In the genomic region with DNA sequence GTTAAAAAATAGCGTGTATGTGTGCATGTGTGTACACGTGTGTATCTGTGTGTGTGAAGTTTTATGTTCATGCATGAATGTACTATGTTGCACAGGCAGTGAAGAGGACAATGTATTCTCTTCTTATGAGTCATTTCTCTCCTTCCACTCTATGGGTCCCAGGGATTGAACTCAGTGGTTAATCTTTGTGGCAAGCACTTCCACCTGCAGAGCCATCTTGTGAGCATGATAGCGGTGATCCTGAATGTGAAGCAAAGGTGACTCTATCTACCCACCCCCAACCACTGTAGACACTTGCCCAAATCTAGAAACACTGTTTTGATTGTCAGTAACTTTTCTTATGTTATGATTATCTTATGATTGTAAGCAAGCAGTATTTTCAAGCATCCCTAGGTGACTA, we compare ENCODE assay signal across 17 mouse cellular contexts.
"Had no signal": no experiment of that assay in that cellular context is flagged by ENCODE, and none has a peak within 500 bp of the region (broad histone marks: within the 10 kb centered on the region; RNA-seq: fewer than 3 reads in every experiment).

No protein-coding gene starts in this region.

- H3K27ac ChIP-seq: neural tube, embryonic 12.5 days; neural tube, embryonic 13.5 days; neural tube, embryonic 15.5 days; stomach, embryonic 15.5 days; stomach, postnatal 0 days had no signal

- H3K9me3 ChIP-seq: neural tube, embryonic 12.5 days; neural tube, embryonic 13.5 days; neural tube, embryonic 15.5 days; stomach, embryonic 15.5 days had no signal

- H3K4me2 ChIP-seq: neural tube, embryonic 12.5 days; neural tube, embryonic 13.5 days; neural tube, embryonic 15.5 days; stomach, embryonic 15.5 days had no signal

- DNase-seq: retina, postnatal 1 day; right cerebral cortex, adult 18-20 months; right cerebral cortex, postnatal 14 days; right cerebral cortex, postnatal 25 days; right cerebral cortex, postnatal 4 days; spleen, adult 18-20 months; thymus, adult 18-20 months; thymus, adult 2 months; thymus, postnatal 14 days; thymus, postnatal 25 days; thymus, postnatal 36 days; thymus, postnatal 4 days had no signal

- H3K4me1 ChIP-seq: neural tube, embryonic 12.5 days; neural tube, embryonic 13.5 days; neural tube, embryonic 15.5 days; stomach, embryonic 15.5 days had no signal

- H3K9ac ChIP-seq: neural tube, embryonic 12.5 days; neural tube, embryonic 13.5 days; neural tube, embryonic 15.5 days; stomach, embryonic 15.5 days had no signal

- H3K27me3 ChIP-seq: neural tube, embryonic 12.5 days; neural tube, embryonic 13.5 days; neural tube, embryonic 15.5 days; stomach, embryonic 15.5 days had no signal

- H3K4me3 ChIP-seq: neural tube, embryonic 12.5 days; neural tube, embryonic 13.5 days; neural tube, embryonic 15.5 days; stomach, embryonic 15.5 days had no signal

- H3K36me3 ChIP-seq: neural tube, embryonic 12.5 days; neural tube, embryonic 13.5 days; neural tube, embryonic 15.5 days; stomach, embryonic 15.5 days had no signal
